Mouse (Mus musculus) bone marrow, adult 2 months (tissue): ENCODE results near the gene Anxa3.

Experiments used
- CTCF ChIP-seq: fragments of 200-500 bp; IDR thresholded peaks from 2 replicates; pipeline ENCODE4 v1.5.1; 2011; ENCODE audit warnings: low read length, control low read depth; ENCODE audit not compliant: control insufficient read depth, insufficient read depth
- POLR2A ChIP-seq: fragments of 200-500 bp; IDR thresholded peaks from 2 replicates; pipeline ENCODE4 v1.6.1; 2011; ENCODE audit warnings: low read depth, mild to moderate bottlenecking, control low read depth, low read length, borderline replicate concordance; ENCODE audit not compliant: control insufficient read depth

- TF ChIP-seq CTCF = no peak
- no peak for TF ChIP-seq POLR2A
Measured at GRCm38 (mm10) chr5:96799165-96799564, 6.0 kb downstream of the Anxa3 start.
